Mouse (Mus musculus) megakaryocyte, embryonic 14.5 days (primary cell): ENCODE measurements around the gene Slc12a3.

Experiments
- FLI1 ChIP-seq: IDR thresholded peaks from 2 replicates; pipeline ENCODE4 v1.6.1; 2012; ENCODE audit warnings: low read length, inconsistent platforms, mixed read lengths
- GATA1 ChIP-seq: IDR thresholded peaks from 3 replicates; pipeline ENCODE4 v1.6.1; 2012; ENCODE audit warnings: mixed read lengths, low read length, inconsistent platforms, borderline replicate concordance

GRCm38 (mm10) chr8:94365410-94365981 lies 36.5 kb downstream of the Slc12a3 start:
- TF ChIP-seq GATA1 (peak; percentile 32; the same call in 1 of the 3 replicates), FLI1 (no peak)
